Comparison of ENCODE assay signal across 33 mouse cellular contexts in the genomic region with DNA sequence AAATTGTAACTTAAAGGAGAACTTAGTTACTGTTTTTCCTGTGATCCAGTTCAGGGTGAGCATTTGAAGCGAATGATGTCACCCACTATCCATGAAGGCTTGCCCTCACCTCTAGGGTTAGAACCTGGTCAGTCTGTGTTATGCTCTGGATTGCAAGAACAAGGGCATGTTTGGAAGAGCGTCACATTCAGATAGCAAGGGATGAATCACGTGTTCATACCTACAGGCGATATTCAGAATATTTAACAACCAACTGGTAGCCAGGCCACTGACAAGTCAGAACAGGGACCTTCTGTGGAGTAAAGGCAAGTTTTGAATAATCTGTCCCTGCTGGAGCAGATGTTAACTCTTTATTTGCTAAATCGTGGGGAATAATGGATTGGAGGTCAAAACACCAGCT.
"Had no signal": no experiment of that assay in that cellular context is flagged by ENCODE, and none has a peak within 500 bp of the region (broad histone marks: within the 10 kb centered on the region; RNA-seq: fewer than 3 reads in every experiment).

No protein-coding gene starts in this region.

- H3K4me2 ChIP-seq: heart, embryonic 13.5 days; heart, embryonic 15.5 days; hindbrain, embryonic 12.5 days; hindbrain, embryonic 13.5 days; hindbrain, embryonic 14.5 days; hindbrain, embryonic 15.5 days; intestine, embryonic 15.5 days; kidney, embryonic 15.5 days had no signal

- H3K4me1 ChIP-seq: hindbrain, embryonic 10.5 days; hindbrain, embryonic 12.5 days; hindbrain, embryonic 13.5 days; hindbrain, embryonic 15.5 days; intestine, embryonic 15.5 days; kidney, embryonic 15.5 days had no signal

- ATAC-seq: hindbrain, embryonic 16.5 days; hindbrain, postnatal 0 days; inflammation-experienced regulatory T-cells, adult 6 months; intestine, embryonic 15.5 days; intestine, embryonic 16.5 days; intestine, postnatal 0 days had no signal

- H3K9ac ChIP-seq: heart, embryonic 13.5 days; heart, embryonic 15.5 days; hindbrain, embryonic 12.5 days; hindbrain, embryonic 13.5 days; hindbrain, embryonic 14.5 days; hindbrain, embryonic 15.5 days; intestine, embryonic 15.5 days; kidney, embryonic 15.5 days had no signal

- H3K27me3 ChIP-seq: heart, embryonic 13.5 days; heart, embryonic 15.5 days; hindbrain, embryonic 12.5 days; hindbrain, embryonic 13.5 days; hindbrain, embryonic 15.5 days; intestine, embryonic 15.5 days; kidney, embryonic 15.5 days had no signal

- H3K4me3 ChIP-seq: heart, embryonic 13.5 days; heart, embryonic 15.5 days; hindbrain, embryonic 10.5 days; hindbrain, embryonic 12.5 days; hindbrain, embryonic 13.5 days; hindbrain, embryonic 15.5 days; intestine, embryonic 15.5 days; kidney, embryonic 15.5 days; layer of hippocampus, adult 2 months; left cerebral cortex, adult 2 months had no signal

- H3K27ac ChIP-seq: heart, embryonic 13.5 days; heart, embryonic 15.5 days; hindbrain, embryonic 10.5 days; hindbrain, embryonic 12.5 days; hindbrain, embryonic 13.5 days; hindbrain, embryonic 14.5 days; hindbrain, embryonic 15.5 days; hindbrain, postnatal 0 days; intestine, embryonic 15.5 days; kidney, embryonic 15.5 days; kidney, postnatal 0 days; layer of hippocampus, adult 2 months; left cerebral cortex, adult 2 months had no signal

- H3K9me3 ChIP-seq: heart, embryonic 13.5 days; heart, embryonic 15.5 days; hindbrain, embryonic 10.5 days; hindbrain, embryonic 12.5 days; hindbrain, embryonic 13.5 days; hindbrain, embryonic 15.5 days; intestine, embryonic 15.5 days; kidney, embryonic 15.5 days had no signal

- H3K36me3 ChIP-seq: heart, embryonic 13.5 days; heart, embryonic 15.5 days; hindbrain, embryonic 10.5 days; hindbrain, embryonic 12.5 days; hindbrain, embryonic 13.5 days; hindbrain, embryonic 15.5 days; intestine, embryonic 15.5 days; kidney, embryonic 15.5 days had no signal

- DNase-seq: heart, postnatal 10 days; heart, postnatal 14 days; heart, postnatal 36 days; heart, postnatal 4 days; kidney, adult 11 months; kidney, adult 18-20 months; kidney, adult 2 months; kidney, adult 8-10 months; kidney, adult 9 months; kidney, postnatal 10 days; kidney, postnatal 14 days; kidney, postnatal 25 days; kidney, postnatal 36 days; kidney, postnatal 4 days; layer of hippocampus, adult 9-11 months; layer of hippocampus, postnatal 36 days had no signal
